Mouse (Mus musculus) myocyte (in vitro differentiated cells): ENCODE measurements around the gene Pde7b.

ENCODE experiments used
- MAX ChIP-seq: IDR thresholded peaks from one replicate; pipeline ENCODE4 v1.6.1; 2011; ENCODE audit warnings: low read depth, mild to moderate bottlenecking, control low read depth
- MYOD1 ChIP-seq, 3 experiments: IDR thresholded peaks; one replicate each; pipeline ENCODE4 v1.6.1; 2011; ENCODE audit warnings: control low read depth in 2 of 3, low read depth in 2 of 3, mild to moderate bottlenecking in 2 of 3, moderate library complexity in 1 of 3; ENCODE audit not compliant: insufficient read length in 2 of 3, control insufficient read depth in 1 of 3
- POLR2A ChIP-seq: IDR thresholded peaks from one replicate; pipeline ENCODE4 v1.6.1; 2011; ENCODE audit warnings: low read depth, mild to moderate bottlenecking, control low read depth, moderate library complexity; ENCODE audit not compliant: insufficient read length
- POLR2AphosphoS2 ChIP-seq: IDR thresholded peaks from one replicate; pipeline ENCODE4 v1.6.1; 2011; ENCODE audit warnings: low read depth, control low read depth; ENCODE audit not compliant: insufficient read length
- REST ChIP-seq: IDR thresholded peaks from one replicate; pipeline ENCODE4 v1.6.1; 2011; ENCODE audit warnings: mild to moderate bottlenecking, control low read depth, moderate library complexity; ENCODE audit not compliant: insufficient read depth, insufficient read length
- SRF ChIP-seq: IDR thresholded peaks from one replicate; pipeline ENCODE4 v1.6.1; 2011; ENCODE audit warnings: low read depth; ENCODE audit not compliant: control insufficient read depth, insufficient read length
- TCF12 ChIP-seq: IDR thresholded peaks from one replicate; pipeline ENCODE4 v1.6.1; 2011; ENCODE audit warnings: mild to moderate bottlenecking, control low read depth; ENCODE audit not compliant: poor library complexity, insufficient read depth, severe bottlenecking
- USF1 ChIP-seq: IDR thresholded peaks from one replicate; pipeline ENCODE4 v1.6.1; 2011; ENCODE audit warnings: low read depth, mild to moderate bottlenecking, control low read depth, moderate library complexity

GRCm38 (mm10) chr10:20585959-20586358 lies 138.9 kb downstream of the Pde7b start:
- TF ChIP-seq REST = no peak
- no peak for TF ChIP-seq POLR2A
- no peak for TF ChIP-seq USF1
- no peak for TF ChIP-seq MAX
- no peak for TF ChIP-seq TCF12
- no peak for TF ChIP-seq MYOD1 (IDR thresholded peaks at IDR 0.05; ENCODE audit: control insufficient read depth in 1 of 3, insufficient read length in 2 of 3, low read depth in 2 of 3)
- no peak for TF ChIP-seq SRF
- no peak for TF ChIP-seq POLR2AphosphoS2
